Mouse (Mus musculus) neutrophil, adult 5-6 weeks (primary cell): ENCODE data around the gene Lrmda. TPM values are rescaled to one million over a fixed set of nuclear protein-coding genes. Genes with fewer than 3 reads are reported as not detected.

ENCODE experiments used
- ATAC-seq: fragments of 151-379, 151-347 bp; 2 replicates; pipeline ENCODE4 v1.8.0; 2017; ENCODE audit warnings: mild to moderate bottlenecking, moderate TSS enrichment; ENCODE audit not compliant: insufficient number of reproducible peaks, poor library complexity, low FRiP score, severe bottlenecking; ENCODE audit errors: extremely low read depth
- total RNA-seq: library from RNA; stranded (forward); fragments of 200-1000 nt; gene quantifications from 2 replicates; pipeline ENCODE4 v1.2.3, GENCODE M21; 2017

The Lrmda gene
- total RNA-seq, 1 experiment from 2014 or later: 5.2 TPM

- ATAC-seq: no peak
Observed at GRCm38 (mm10) chr14:22902914-22903313, 883.4 kb downstream of the Lrmda start.

DNA sequence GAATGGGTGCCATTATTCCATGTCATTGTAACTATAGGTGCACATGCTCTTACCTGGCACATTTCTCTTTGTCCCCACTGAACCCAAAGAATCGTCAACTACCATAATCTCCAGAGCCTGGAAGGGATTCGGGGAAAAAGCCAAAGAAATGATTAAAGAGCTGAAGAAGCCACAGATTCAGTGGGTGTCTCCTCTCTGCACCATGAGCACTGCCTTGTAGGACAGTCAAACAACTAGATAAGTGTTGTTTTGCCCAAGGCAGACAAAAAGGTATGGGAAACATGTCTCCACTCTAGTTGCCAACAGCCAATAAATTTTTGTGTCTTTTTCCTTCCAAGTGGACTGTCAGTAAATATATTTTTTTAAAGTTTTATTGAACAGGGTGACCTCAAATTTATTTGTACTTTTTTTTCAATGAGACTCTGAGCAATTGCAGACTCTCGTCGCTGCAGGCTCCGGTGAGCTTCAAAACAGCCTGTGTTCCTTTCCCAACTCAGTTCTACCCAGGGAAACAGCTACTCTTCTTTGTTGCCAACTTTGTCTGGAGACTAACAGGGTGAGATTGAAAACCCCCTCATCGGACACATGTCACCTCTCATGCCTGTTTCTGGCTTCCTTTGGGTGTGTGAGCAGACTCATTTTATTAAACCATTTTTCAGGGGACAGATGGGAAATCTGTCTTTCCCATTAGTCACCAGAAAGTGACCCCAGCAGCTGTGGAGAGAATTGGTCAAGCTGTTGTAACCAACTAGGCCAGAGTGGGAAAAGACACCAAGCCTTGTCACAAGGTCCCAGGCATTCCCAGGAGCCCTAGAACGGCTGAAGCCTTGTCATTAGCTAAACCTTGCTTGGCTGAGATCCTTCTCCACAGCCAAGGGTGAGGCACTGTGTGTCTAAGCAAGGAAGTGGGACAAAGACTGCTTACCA, 886.5 kb downstream of the Lrmda start:
- no peak for ATAC-seq

GRCm38 (mm10) chr14:22906716-22907115, 887.2 kb downstream of the Lrmda start:
- no peak for ATAC-seq

DNA sequence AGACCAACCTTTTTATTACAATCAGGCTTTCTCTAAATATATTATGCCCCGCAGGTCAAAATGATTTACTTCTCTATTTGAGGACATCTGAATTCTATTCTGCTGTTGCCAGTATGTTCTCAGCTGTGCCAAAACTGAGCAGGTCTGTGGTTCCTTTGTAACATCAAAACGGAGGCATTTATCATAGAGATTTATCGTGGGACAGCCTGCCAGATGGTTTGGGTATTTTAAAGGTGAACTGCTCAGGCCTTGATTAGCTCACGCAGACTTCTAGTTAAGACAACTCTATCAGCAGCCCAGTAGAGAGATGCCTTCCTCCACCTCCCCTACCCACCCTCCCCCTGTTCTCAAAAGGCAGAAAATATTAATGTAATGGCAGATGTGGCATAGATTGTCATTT, 887.7 kb downstream of the Lrmda start:
- no peak for ATAC-seq

DNA sequence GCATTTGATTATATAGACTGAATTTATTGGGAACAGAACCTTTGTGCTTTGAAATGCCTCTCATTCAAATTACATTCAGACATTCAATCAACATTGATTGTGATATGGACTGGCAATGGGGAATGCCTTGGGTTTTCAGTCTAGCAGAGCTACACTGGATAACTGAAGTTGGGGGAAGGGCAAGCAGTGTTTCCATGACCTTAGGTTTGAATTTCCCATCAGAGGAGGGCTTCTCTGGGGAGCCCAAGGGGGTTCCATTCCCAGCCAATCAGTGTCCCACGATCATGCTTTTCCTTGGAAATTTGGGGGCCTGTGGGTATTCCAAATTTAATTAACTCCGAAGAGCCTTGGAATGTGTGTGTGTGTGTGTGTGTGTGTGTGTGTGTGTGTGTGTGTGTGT, 888.5 kb downstream of the Lrmda start:
- ATAC-seq: no peak

- no peak for ATAC-seq
Observed at GRCm38 (mm10) chr14:22915463-22915862, 896.0 kb downstream of the Lrmda start.

- no peak for ATAC-seq
Observed at GRCm38 (mm10) chr14:22918499-22918898, 899.0 kb downstream of the Lrmda start.

GRCm38 (mm10) chr14:22918931-22919330, 899.4 kb downstream of the Lrmda start:
- no peak for ATAC-seq

DNA sequence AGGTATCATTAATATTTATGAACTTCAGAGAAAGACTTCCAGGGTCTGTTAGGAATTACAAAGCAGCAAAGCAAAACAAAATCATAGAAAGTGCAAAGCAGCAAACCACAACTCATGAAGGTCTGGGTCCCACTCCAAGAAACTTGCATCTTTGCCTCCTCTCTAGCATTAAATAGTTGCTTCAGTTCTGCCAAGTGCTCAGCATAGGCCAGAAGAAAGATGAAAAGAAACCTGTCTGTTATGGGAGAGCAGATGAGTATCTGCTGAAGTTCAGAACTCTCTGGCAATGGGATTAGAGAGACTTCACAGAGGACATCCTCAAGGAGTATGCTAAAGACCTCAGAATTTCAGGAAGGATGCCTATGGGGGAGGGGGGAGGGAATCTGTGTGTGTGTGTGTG, 901.6 kb downstream of the Lrmda start:
- ATAC-seq: no peak

- no peak for ATAC-seq
Observed at GRCm38 (mm10) chr14:22921796-22922195, 902.3 kb downstream of the Lrmda start.

GRCm38 (mm10) chr14:22922571-22922970, 903.1 kb downstream of the Lrmda start:
- no peak for ATAC-seq

DNA sequence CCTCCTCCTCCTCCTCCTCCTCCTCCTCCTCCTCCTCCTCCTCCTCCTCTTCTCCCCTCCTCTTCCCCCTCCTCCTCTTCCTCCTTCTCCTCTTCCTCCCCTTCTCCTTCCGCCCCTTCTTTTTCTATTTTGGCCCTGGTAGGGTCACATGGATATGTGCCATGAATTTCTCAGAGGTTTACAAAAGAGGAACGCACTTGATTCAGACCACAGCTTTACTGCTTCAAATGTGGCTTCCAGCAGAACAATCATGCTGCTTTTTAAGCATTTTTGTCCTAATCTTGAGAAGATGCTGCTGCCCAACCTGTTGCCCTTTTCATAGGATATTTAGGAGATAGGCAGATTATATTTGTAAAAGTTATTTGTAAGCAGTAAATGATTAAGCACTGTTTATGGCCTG, 903.7 kb downstream of the Lrmda start:
- no peak for ATAC-seq

- no peak for ATAC-seq
Observed at GRCm38 (mm10) chr14:22928263-22928662, 908.8 kb downstream of the Lrmda start.

DNA sequence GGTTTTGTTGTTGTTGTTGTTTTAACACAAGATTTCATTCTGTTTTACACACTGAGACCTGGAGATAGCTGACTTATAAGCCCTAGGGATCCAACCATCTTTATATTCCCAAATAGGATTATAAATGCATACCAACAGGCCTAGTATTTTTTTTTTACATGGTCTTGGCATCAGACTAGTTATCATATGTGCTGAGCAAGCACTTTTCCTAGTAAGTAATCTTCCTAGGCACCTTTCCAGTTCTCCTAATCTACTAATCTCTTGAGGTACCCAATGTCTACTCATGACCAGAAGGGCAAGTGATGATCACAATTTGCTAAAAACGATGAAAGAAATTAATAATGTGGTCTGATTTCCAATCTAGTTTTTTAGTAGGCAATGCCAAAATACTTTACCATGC, 909.2 kb downstream of the Lrmda start:
- no peak for ATAC-seq

- no peak for ATAC-seq
Observed at GRCm38 (mm10) chr14:22929585-22929984, 910.1 kb downstream of the Lrmda start.

DNA sequence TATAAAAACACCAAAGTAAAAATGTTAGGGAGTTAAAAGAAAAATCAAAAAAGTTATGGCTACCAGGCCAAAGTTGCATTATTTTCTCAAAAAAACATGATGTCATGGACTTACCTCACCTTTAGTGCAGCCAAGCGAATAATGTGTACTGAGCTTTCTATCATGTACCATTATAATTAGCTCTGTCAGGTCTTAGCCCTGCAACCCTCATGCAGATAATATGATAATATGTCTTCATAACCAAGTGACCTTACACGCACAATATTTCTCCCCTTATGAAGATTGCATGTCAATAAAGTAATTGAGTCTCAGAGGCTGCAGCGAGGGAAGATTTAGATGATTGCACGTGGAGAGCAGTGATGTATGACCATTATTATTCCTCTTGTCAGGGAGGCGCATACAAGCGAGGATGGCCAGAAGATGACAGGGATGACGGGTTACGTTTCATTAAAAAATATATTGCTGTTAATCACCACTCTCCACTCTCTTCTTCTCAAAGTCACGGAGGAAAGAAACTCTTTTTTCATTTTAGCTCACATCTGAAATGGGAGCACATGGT, 911.1 kb downstream of the Lrmda start:
- ATAC-seq: no peak

DNA sequence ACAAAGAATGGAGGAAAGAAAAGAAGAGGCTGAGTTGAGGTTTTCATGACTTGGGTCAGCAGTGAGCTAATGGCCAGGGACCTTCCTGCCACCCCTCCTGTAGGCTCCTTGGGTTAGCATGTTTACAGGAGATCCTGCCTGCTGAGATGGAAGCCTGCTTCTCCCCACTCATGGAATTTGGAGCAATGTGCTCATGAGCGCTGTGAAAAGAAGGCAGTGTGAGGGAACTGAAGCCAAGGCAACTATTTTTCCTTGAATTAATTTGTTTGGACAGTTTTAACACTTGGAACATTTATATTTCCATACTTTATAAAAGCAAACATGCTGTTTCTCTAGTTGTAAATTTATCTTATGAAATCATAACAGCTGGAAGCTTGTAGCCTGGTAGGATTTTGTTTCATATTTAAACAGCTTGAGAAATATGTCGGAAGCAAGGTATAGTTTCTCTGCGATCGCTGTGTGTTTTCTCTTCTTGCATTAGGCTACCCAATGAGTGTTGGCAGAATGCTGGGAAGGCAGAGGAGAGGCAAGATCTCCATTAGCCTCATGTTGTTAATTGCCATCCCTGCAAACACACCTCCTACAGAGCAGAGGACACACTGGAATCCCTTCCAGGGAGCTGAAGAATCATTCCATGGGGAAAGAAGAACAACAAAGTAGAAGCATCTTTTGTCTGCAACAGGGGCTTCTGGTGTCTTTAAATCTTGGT, 911.8 kb downstream of the Lrmda start:
- no peak for ATAC-seq

DNA sequence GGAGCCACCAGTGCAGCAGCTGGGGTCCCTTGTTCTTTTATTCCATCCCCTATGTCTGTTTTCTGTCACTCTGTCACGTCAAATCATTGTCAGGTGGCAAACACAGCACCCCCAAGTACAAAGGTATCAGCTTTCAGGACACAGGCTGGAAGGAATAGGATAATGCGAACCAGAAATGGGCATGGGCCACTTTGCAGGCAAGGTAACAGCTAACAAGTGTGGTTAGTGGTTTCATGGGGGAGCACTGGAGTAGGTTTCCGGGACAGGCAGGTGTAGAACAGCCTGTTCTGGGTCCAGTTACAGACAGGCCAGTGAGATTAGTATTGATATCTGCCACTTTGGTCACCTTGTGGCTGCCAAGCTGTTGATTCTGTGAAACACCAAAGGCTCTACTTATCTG, 917.2 kb downstream of the Lrmda start:
- ATAC-seq: no peak

DNA sequence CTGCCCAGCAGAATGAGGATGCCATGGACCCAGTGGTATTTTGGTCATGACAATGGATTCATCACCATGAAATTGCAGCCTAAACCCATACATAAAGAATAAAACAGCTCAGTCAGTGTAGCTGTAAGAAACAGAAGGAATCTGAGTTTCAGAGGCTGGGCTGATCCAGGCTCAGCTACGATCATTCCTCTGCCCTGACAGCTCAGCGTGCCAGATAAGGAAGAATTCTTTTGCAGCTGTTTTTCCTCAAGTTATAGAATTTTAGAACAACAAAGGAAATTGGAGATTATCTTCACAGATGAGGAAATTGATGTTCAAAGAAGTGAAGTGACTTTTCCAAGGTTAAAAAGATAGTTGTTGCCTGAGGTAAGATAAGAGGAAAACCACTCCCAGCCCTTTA, 921.1 kb downstream of the Lrmda start:
- ATAC-seq: no peak

DNA sequence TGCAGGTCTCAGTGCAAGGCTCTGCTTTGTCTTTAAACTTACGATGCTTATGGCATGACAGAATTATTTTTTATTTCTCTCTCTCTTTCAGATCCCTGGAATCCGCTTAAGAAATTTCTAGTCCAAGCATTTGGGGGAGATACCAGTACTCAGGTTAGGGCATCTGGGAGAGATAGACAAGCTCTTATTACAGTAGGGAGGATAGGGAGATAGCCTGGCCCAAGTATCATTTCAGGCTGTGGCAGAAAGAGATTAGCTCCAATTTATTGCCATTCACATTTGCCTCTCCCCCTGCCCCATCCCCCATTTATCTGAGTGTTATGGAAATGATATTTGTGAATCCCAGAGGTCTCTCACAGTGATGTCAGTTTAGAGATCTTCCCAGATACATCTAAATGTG, 923.1 kb downstream of the Lrmda start:
- no peak for ATAC-seq
